Mouse (Mus musculus): Measurements from ENCODE around the gene Emb.
"Not testable (repeated sequence)": the region's sequence is repeated elsewhere in the genome, so short reads cannot be mapped to it uniquely, and the experiment has no call there.

The Emb gene

GRCm38 (mm10) chr13:117208236-117208635 is at the start of gene Emb:
Emb (plus strand) TSS chr13:117208536.
- DNase-seq: no peak

DNA sequence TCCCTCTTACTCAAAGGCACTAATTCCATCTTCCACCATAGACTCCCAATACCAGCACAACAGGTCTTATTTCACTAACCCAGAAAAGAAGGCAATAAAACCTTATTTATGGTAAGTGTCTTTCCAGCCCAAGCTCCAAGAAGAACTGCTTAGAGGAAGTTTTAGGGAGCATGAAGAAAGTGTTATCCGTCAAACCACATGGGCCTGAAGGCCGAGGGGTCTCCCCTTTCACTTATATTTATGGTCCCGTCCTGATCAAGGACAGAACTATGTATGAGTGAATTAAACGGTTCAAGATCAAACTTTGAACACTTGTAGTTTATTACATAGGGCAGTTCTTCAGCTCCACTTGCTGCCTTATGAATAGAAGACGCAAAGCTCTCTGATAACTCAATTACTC is 44.4 kb upstream of the Emb start:
- DNase-seq: no peak

GRCm38 (mm10) chr13:117165071-117165470 is 43.3 kb upstream of the Emb start:
- no peak for DNase-seq

DNA sequence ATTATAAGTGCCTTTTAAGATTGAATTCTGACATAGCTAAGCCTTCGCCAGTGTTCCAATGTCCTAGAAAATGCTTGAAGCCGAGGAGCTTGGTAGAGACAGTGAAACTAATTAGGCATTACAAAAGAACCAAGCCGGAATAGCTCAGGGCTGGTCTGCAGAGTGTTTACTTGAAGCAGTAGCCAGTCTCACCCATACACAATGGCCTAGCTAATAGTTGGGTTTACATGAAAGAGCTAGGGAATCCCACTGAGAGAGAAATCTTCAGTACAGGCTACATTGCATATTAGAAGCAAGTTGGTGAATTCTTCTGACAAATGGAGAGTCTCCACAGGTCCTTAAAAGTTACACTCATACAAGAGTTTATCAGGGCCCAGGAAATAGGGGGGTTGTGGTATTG is 27.4 kb upstream of the Emb start:
- not testable (repeated sequence) for DNase-seq

DNA sequence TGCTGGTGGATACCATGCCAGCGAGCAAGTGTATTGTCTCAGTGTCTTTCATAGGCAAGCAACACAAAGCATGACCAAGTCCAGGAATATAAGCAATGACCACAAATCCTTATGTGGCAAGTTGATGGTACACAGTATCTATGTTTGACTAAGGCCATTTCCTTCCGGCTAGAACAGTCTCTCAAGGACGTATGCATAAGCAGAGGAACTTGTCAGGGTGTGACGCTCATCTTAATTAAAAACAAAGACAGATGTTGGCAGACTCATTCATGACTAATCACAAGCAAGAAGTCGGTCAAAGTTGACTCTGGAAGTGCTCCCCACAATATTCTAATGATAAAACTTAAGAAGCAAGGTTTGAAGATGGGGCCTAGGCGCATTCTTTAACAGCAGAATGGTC is 25.0 kb upstream of the Emb start:
- no peak for DNase-seq

DNA sequence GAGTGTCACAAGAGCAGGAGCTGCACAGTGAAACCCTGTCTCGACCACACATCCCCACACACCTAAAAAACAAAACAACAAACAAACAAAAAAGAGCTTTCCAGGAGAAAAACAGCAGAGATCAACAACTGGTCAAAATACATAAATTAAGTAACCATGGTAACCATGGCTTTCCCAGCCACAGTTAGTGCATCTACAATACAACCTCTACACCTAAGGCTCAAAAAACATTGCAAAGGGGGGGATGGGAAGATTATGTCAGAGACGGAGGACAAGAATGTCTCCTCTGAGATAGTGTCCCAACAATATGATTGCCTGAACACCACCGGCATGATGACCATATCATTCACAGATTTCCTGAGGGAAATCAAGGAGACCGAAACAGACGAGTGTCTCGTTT is 23.0 kb upstream of the Emb start:
- DNase-seq: no peak

DNA sequence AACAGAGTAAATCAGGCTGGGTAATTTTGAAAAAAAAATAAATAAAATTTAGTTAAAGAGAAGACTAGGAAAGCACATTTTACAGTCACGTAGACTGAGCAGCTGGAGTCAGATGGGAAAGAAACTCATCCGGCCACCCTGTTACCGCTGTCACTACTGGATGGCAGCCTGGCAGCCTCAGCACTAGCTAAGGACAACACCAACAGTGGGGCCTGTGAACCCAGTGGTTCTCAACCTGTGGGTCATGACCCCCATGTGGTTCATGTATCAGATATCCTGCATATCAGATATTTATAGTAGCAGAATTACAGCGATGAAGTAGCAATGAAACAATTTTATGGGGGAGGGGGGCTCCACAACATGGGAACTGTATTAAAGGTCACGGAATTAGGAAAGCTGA is 16.2 kb upstream of the Emb start:
- no peak for DNase-seq

GRCm38 (mm10) chr13:117193422-117193983 is 14.8 kb upstream of the Emb start:
- DNase-seq: no peak

DNA sequence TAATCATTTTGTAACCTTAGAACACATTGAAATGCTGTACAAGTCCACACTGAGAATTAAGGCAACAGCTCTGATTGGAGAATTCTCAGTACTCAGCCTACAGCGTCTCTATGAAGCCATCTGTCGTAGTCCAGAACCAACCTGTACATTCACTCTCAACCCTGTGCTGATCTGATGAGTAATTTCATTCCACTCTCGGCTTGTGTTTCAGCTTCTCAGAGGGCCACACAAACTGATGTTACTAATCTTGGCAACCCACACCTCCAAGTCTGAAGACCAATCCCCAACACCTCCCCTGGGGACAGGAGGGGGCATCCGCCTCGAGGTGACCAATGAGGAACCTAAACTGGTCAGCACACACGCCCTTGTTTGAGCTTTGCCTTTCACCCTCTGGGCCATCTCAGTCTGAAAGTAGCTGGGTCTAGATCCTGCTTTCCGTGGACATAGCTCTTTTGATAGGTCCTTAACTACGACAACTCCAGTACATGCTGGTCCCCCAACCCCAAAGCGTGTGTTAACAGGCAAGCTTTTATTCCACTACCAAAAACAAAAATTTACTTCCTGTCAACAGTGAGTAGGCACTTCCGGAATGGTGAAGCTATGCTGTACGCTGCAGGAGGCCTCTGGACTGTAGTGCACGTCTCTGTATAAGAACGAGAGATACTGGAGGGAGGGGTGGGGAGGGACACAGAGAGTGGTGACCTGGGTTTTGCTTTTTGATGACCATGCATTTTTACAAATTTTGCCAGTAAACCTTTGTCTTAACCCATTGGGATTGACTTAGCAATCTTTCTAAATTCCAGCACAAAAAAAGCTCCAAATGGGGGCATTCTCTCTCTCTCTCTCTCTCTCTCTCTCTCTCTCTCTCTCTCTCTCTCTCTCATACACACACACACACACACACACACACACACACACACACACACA is 12.5 kb upstream of the Emb start:
- no peak for DNase-seq

- DNase-seq: no peak
Measured at GRCm38 (mm10) chr13:117197666-117198065, 10.7 kb upstream of the Emb start.

- peak; percentile 86 for DNase-seq
Measured at GRCm38 (mm10) chr13:117198402-117199083, 9.8 kb upstream of the Emb start.

GRCm38 (mm10) chr13:117202755-117203471 is 5.4 kb upstream of the Emb start:
- DNase-seq: no peak

DNA sequence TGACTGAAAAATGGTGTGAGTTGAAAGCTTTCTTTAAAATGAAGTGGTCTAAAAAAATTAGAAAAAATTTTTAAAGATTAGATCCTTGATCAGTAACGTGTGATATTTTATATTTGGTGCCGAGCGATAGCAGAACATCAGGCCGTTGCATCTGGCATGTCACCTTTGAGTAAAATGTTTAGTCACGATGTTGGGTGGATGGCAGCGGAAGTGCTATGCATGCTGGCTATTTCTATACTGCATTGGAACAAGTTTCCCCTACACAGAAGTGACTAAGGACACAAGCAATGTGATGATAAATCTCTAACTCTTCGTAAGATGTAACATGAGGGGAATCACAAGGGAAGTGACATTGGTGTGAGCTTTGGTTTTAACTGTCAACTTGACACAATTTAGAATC is 3.7 kb upstream of the Emb start:
- DNase-seq: no peak

GRCm38 (mm10) chr13:117206066-117206465 is 2.3 kb upstream of the Emb start:
- DNase-seq: no peak

DNA sequence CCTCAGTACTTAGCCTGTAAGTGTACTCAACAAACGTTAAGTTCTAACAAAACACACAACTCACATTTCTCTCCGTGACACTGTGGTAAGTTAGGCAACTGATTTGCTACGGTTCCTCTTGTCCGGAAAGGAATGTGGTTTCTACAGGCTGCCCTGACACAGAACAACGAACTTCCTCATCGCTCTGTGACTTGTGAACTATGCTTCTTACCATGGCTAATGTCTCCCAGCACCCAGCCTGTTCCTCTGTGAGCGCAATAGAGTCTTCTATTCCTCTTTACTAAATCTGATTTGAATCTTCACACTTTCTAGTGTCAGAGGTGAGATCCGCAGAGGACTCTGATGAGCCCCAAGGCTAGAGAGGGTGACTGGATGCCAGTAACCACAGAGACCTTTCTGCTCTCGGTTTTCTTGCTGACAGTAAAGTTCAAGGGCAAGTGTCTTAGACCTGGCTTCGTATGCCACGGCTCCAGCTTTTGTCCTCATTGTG is 3.1 kb downstream of the Emb start:
- no peak for DNase-seq

- DNase-seq: no peak
Measured at GRCm38 (mm10) chr13:117215481-117215880, 7.1 kb downstream of the Emb start.

GRCm38 (mm10) chr13:117216126-117216525 is 7.8 kb downstream of the Emb start:
- DNase-seq: no peak

DNA sequence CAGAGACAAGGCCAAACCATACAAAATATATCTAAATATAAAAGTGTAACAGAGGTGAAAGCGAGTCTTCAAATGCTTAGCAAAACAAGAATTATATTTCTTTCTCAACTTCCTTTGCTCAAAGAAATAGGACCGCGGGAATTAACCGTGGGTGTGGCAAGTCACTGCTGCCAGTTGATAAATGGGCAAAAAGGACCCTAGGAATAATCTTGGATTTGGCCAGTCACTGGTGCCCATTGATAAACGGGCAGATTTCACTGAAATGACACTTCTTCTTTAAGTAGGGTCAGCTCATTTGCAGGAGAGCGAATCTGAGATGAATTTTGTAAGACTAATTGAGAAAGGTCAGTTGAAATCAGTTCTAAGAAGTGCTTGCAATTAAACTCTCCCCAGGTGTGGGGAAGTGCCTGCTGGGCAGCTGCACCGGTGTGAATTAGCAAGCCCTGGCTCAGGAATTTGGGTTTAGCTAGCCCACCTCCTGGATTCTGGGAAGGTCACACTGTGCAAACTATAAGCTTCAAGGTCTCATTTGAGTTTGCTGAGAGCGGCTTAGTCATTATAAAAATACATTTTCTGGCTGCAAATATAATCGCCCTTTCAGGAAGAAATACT is 8.5 kb downstream of the Emb start:
- no peak for DNase-seq

- no peak for DNase-seq
Measured at GRCm38 (mm10) chr13:117217621-117218020, 9.3 kb downstream of the Emb start.

DNA sequence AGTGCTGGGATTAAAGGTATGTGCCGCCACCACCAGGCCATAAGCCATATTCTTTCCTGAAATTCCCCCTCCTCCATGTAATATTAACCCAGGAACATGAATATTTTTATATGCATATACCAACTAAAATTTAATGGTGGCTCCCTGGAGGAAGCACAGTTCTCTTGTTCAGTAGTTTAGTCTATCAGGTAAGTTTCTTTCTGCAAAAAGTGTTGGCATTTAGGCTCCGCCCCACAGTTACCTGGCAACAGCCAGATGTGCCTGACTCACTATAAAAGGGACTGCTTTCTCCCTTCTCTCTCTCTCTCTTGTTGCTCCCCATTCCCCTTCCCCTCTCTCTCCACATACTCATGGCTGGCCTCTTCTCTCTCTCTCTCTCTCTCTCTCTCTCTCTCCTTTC is 9.8 kb downstream of the Emb start:
- no peak for DNase-seq

DNA sequence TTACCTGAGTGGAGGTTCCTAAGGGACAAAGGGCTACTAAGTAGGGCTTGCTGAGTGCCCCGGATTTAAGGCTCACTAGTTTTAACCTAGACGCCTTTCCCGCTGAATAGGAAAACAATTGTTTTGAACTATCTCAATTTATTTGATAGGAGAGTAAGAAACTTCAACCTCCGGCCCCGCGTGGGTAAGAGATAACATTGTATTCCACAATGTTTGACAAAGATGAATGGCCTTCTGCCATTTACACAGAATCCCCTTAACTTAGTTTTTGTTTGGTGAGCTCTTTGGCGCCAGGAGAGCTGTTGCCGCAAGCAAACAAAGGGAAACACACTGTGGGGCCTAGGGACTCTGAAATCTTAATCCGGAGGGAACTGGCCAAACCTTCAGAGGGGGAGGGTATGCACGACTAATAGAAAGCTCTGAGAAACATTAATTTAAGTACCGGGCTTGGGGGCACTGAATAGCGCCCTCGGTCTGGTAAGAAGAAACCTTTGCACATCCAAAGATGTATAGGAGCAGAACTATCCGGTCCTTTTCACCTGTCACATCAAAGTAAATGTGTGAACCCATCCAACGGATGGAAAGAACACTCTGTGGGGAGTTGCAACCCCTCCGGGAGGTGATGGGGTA is 11.7 kb downstream of the Emb start:
- DNase-seq: no peak
